In the genomic region with DNA sequence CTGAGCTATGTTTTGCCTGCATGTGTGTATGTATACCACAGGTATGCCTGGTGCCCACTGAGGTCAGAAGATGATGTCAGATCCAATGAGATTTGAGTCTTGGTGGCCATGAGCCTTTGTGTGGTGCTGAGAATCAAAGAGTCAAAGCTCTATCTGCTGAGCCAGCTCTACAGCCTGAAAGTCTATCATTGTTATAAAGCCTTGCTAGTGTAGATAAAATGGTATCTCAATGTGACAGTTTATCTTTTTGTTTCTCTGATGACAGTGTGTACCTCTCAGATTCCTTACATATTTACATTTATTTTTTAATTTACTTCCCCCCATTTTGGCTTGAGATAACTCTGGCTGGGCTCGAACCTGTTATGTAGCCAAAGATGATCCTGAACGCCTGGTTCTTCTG, we compare ENCODE assay signal across 23 mouse cellular contexts. TPM values are rescaled to one million over a fixed set of nuclear protein-coding genes. Genes with fewer than 3 reads are reported as not detected.
DNase-seq lines count a peak whose midpoint lies in the region; ATAC-seq and TF ChIP-seq lines count a peak whose summit lies in the region.
"Had no signal": no experiment of that assay in that cellular context is flagged by ENCODE, and none has a peak within 500 bp of the region (broad histone marks: within the 10 kb centered on the region; RNA-seq: fewer than 3 reads in every experiment).

No protein-coding gene starts in this region.

- WGBS in liver, embryonic 14.5 days (ENCODE audit: insufficient replicate concordance): 39% methylated on average over 2 of the region's 2 CpGs
- 63% methylated on average over 2 of the region's 2 CpGs for WGBS in liver, embryonic 11.5 days
- WGBS in macrophage (ENCODE audit: missing documents): 86% methylated on average over 2 of the region's 2 CpGs

- no peak overlapping the region for H3K4me3 ChIP-seq in liver, embryonic 14.5 days (ENCODE audit: insufficient read depth in 1 of 2, low read depth in 2 of 2, low read length in 2 of 2)
- H3K4me3 ChIP-seq in liver, embryonic 11.5 days (ENCODE audit: low read depth, low read length): no peak overlapping the region
- H3K4me3 ChIP-seq in MEL (ENCODE audit: control insufficient read depth in 1 of 2, insufficient read depth in 1 of 2, low read depth in 2 of 2, low read length in 2 of 2): no peak overlapping the region
- no peak overlapping the region for H3K4me3 ChIP-seq in macrophage (ENCODE audit: inconsistent target)
- H3K4me3 ChIP-seq: embryonic facial prominence, embryonic 13.5 days; embryonic facial prominence, embryonic 15.5 days; erythroblast, embryonic 14.5 days; forebrain, embryonic 10.5 days; forebrain, embryonic 13.5 days; forebrain, embryonic 15.5 days had no signal

- H3K9ac ChIP-seq in liver, embryonic 14.5 days (replicated peaks): no peak overlapping the region
- no peak overlapping the region for H3K9ac ChIP-seq in liver, embryonic 11.5 days (ENCODE audit: low read depth, low read length)
- H3K9ac ChIP-seq in MEL (ENCODE audit: control insufficient read depth, low read depth, low read length, poor library complexity, severe bottlenecking): no peak overlapping the region
- H3K9ac ChIP-seq: embryonic facial prominence, embryonic 13.5 days; embryonic facial prominence, embryonic 15.5 days; forebrain, embryonic 13.5 days; forebrain, embryonic 15.5 days; forebrain, postnatal 0 days had no signal

- peak; percentile 57 for TF ChIP-seq EP300 in liver, embryonic 14.5 days (IDR thresholded peaks at IDR 0.05; ENCODE audit: low read depth)
- peak; percentile 80 to 92 for TF ChIP-seq EP300 in MEL (IDR thresholded peaks at IDR 0.05; ENCODE audit: low read depth in 1 of 2, low read length in 2 of 2)

- H3K9me3 ChIP-seq in liver, embryonic 14.5 days (ENCODE audit: control insufficient read depth, low read length): no peaks in the 10 kb centered on the region
- H3K9me3 ChIP-seq in liver, embryonic 11.5 days (ENCODE audit: control insufficient read depth, low read length): no peaks in the 10 kb centered on the region
- H3K9me3 ChIP-seq in MEL (replicated peaks; ENCODE audit: insufficient read depth, low read length): no peaks in the 10 kb centered on the region
- H3K9me3 ChIP-seq: embryonic facial prominence, embryonic 13.5 days; embryonic facial prominence, embryonic 15.5 days; forebrain, embryonic 10.5 days; forebrain, embryonic 13.5 days; forebrain, embryonic 15.5 days; G1E had no signal

- peaks cover 34 to 45% of the 10 kb centered on the region in 2 experiments for H3K4me1 ChIP-seq in liver, embryonic 14.5 days (replicated peaks; ENCODE audit: control insufficient read depth in 2 of 2, insufficient read depth in 2 of 2, low read length in 1 of 2)
- H3K4me1 ChIP-seq in liver, embryonic 11.5 days (replicated peaks; ENCODE audit: control insufficient read depth, insufficient read depth, low read length): peaks cover 37% of the 10 kb centered on the region
- peaks cover 37 to 55% of the 10 kb centered on the region in 2 experiments for H3K4me1 ChIP-seq in MEL (ENCODE audit: control insufficient read depth in 1 of 2, insufficient read depth in 2 of 2, low read length in 2 of 2)

- H3K79me2 ChIP-seq in MEL (ENCODE audit: control insufficient read depth, insufficient read depth, low read length, poor library complexity) (peaks cover 5% of the 10 kb centered on the region; the same call in 1 of the 2 replicates), macrophage (ENCODE audit: inconsistent target) (peaks cover 10% of the 10 kb centered on the region)

- no peak overlapping the region for H3K27ac ChIP-seq in liver, embryonic 14.5 days
- no peak overlapping the region for H3K27ac ChIP-seq in liver, embryonic 11.5 days (ENCODE audit: low read depth, low read length)
- H3K27ac ChIP-seq in MEL (ENCODE audit: control insufficient read depth, low read depth, low read length) (peak overlapping the region; percentile 22), macrophage (peak overlapping the region; percentile 79)
- H3K27ac ChIP-seq: embryonic facial prominence, embryonic 13.5 days; embryonic facial prominence, embryonic 15.5 days; forebrain, embryonic 10.5 days; forebrain, embryonic 13.5 days; forebrain, embryonic 15.5 days had no signal

- no peak for TF ChIP-seq CTCF in liver, embryonic 14.5 days (IDR thresholded peaks at IDR 0.05; ENCODE audit: low read depth)
- no peak for TF ChIP-seq CTCF in MEL (IDR thresholded peaks at IDR 0.05 in 2 of 3, conservative IDR thresholded peaks at IDR 0.05 in 1 of 3; ENCODE audit: control insufficient read depth in 1 of 3, insufficient read depth in 1 of 3, low read depth in 2 of 3, low read length in 3 of 3, poor library complexity in 1 of 3, severe bottlenecking in 1 of 3)

- no peaks in the 10 kb centered on the region for H3K36me3 ChIP-seq in liver, embryonic 14.5 days (replicated peaks; ENCODE audit: control insufficient read depth, insufficient read depth, low read depth)
- H3K36me3 ChIP-seq in liver, embryonic 11.5 days (ENCODE audit: control insufficient read depth, insufficient read depth, low read length): no peaks in the 10 kb centered on the region
- peaks cover 0 to 64% of the 10 kb centered on the region in 2 experiments; a peak in 2 of 4 replicates for H3K36me3 ChIP-seq in MEL (ENCODE audit: control insufficient read depth in 1 of 2, insufficient read depth in 2 of 2, low read length in 2 of 2)
- H3K36me3 ChIP-seq in macrophage (ENCODE audit: inconsistent target): no peaks in the 10 kb centered on the region
- H3K36me3 ChIP-seq: embryonic facial prominence, embryonic 13.5 days; embryonic facial prominence, embryonic 15.5 days; forebrain, embryonic 10.5 days; forebrain, embryonic 15.5 days; G1E had no signal

- ATAC-seq in liver, embryonic 14.5 days (ENCODE audit: insufficient read depth): no peak
- ATAC-seq in liver, embryonic 11.5 days (replicated peaks; ENCODE audit: low FRiP score): no peak
- ATAC-seq: CD4-positive, CD25-positive, alpha-beta regulatory T cell, adult 4 months; forebrain, embryonic 13.5 days; forebrain, embryonic 15.5 days; forebrain, postnatal 0 days had no signal

- DNase-seq in liver, embryonic 14.5 days (ENCODE audit: low read depth in 3 of 3, low spot score in 3 of 3): no peak
- DNase-seq in liver, embryonic 11.5 days (ENCODE audit: low spot score): no peak
- peak; percentile 47 for DNase-seq in MEL (ENCODE audit: low read depth, low spot score)
- no peak for DNase-seq in layer of hippocampus, postnatal 14 days (ENCODE audit: low spot score in 2 of 2)
- DNase-seq: adrenal gland, adult 2 months; adrenal gland, postnatal 10 days; adrenal gland, postnatal 25 days; B cell, adult 2 months; cerebellum, adult 11-12 months; cerebellum, adult 2 months; cerebellum, adult 9-10 months; cerebellum, postnatal 10 days; cerebellum, postnatal 25 days; forebrain, postnatal 0 days had no signal

- no peak for TF ChIP-seq POLR2A in MEL (IDR thresholded peaks at IDR 0.05; ENCODE audit: control insufficient read depth in 1 of 2, insufficient read depth in 1 of 2, low read depth in 1 of 2, low read length in 2 of 2, poor library complexity in 1 of 2)

- no peak for TF ChIP-seq RAD21 in MEL (IDR thresholded peaks at IDR 0.05; ENCODE audit: low read depth, low read length)

- no peak overlapping the region for H3K4me2 ChIP-seq in liver, embryonic 14.5 days (ENCODE audit: low read depth)
- no peak overlapping the region for H3K4me2 ChIP-seq in liver, embryonic 11.5 days
- H3K4me2 ChIP-seq: embryonic facial prominence, embryonic 13.5 days; embryonic facial prominence, embryonic 15.5 days; forebrain, embryonic 13.5 days; forebrain, embryonic 15.5 days had no signal

- H3K27me3 ChIP-seq in liver, embryonic 14.5 days (ENCODE audit: control insufficient read depth, insufficient read depth, low read length): no peaks in the 10 kb centered on the region
- H3K27me3 ChIP-seq in liver, embryonic 11.5 days (replicated peaks; ENCODE audit: control insufficient read depth, insufficient read depth, low read length): no peaks in the 10 kb centered on the region
- no peaks in the 10 kb centered on the region for H3K27me3 ChIP-seq in MEL (ENCODE audit: control insufficient read depth in 1 of 2, insufficient read depth in 2 of 2, low read length in 2 of 2)
- H3K27me3 ChIP-seq: embryonic facial prominence, embryonic 13.5 days; embryonic facial prominence, embryonic 15.5 days; forebrain, embryonic 15.5 days had no signal

TF ChIP-seq in MEL, 35 proteins besides CTCF, POLR2A, EP300 and RAD21 (continues in another document):
- TF ChIP-seq USF2 (IDR thresholded peaks at IDR 0.05; ENCODE audit: borderline replicate concordance in 1 of 2, insufficient read depth in 1 of 2, low read depth in 1 of 2, low read length in 2 of 2): no peak
- no peak for TF ChIP-seq TBP (IDR thresholded peaks at IDR 0.05; ENCODE audit: low read depth, low read length)
- peak; percentile 49 for TF ChIP-seq TAL1 (IDR thresholded peaks at IDR 0.05; ENCODE audit: low read length)

RNA-seq across cellular contexts. Expression of a gene that starts 3.8 kb away (rescaled TPM):
- polyA plus RNA-seq in liver, embryonic 14.5 days (2012; rRNA removed): 10.3 and 12.2 TPM in 2 replicates
- polyA plus RNA-seq in liver, embryonic 14.5 days (2014; fragmentation: Nextera tagmentation; extraction: Ambion mirVana): 19.9 and 20.7 TPM in 2 replicates
- polyA plus RNA-seq in liver, embryonic 11.5 days (2014; fragmentation: Nextera tagmentation; extraction: Ambion mirVana): 27.1 and 30.2 TPM in 2 replicates
- 14.7 and 15.2 TPM in 2 replicates for total RNA-seq in MEL (2012; rRNA removed)
- 10 to 100 TPM in 1 of 2 experiments, not detected in 1; 30.9 TPM for polyA plus RNA-seq in MEL (2012; ENCODE audit: insufficient read depth in 1 of 2, insufficient read length in 2 of 2, low read depth in 1 of 2, low replicate concordance in 2 of 2, missing spikeins in 1 of 2)
- total RNA-seq in macrophage (2018; cell fraction: chromatin; rRNA removed): 1,000 to 10,000 TPM in 5 of 26 experiments, 100 to 1,000 TPM in 21; 271 to 1,208 (median 683) TPM
- total RNA-seq in macrophage (2018; cell fraction: cytosol; rRNA removed): 100 to 1,000 TPM; 257 to 838 (median 484) TPM
- total RNA-seq in macrophage (2018; cell fraction: nucleus; rRNA removed): 1,000 to 10,000 TPM in 10 of 26 experiments, 100 to 1,000 TPM in 16; 418 to 1,412 (median 857) TPM
- polyA plus RNA-seq in macrophage (2018): 203 to 517 TPM (median 444 TPM) in 3 replicates
- total RNA-seq in layer of hippocampus, postnatal 14 days (2021): 10 to 100 TPM; 11.0 to 11.4 TPM

RNA-seq across cellular contexts. Expression of a gene that starts 59.9 kb away (rescaled TPM):
- 0.83 and 1.7 TPM in 2 replicates for polyA plus RNA-seq in liver, embryonic 14.5 days (2012; rRNA removed)
- 0.83 and 0.99 TPM in 2 replicates for polyA plus RNA-seq in liver, embryonic 14.5 days (2014; fragmentation: Nextera tagmentation; extraction: Ambion mirVana)
- polyA plus RNA-seq in liver, embryonic 11.5 days (2014; fragmentation: Nextera tagmentation; extraction: Ambion mirVana): 0.47 and 1.3 TPM in 2 replicates
- 25.3 and 29.3 TPM in 2 replicates for total RNA-seq in MEL (2012; rRNA removed)
- polyA plus RNA-seq in MEL (2012; ENCODE audit: insufficient read depth in 1 of 2, insufficient read length in 2 of 2, low read depth in 1 of 2, low replicate concordance in 2 of 2, missing spikeins in 1 of 2) (100 to 1,000 TPM in 1 of 2 experiments, 10 to 100 TPM in 1; 40.8 to 254 TPM), macrophage (2018) (38.1 to 80.9 TPM (median 46.6 TPM) in 3 replicates)
- 100 to 1,000 TPM in 17 of 26 experiments, 10 to 100 TPM in 9; 73.4 to 206 (median 130) TPM for total RNA-seq in macrophage (2018; cell fraction: chromatin; rRNA removed)
- total RNA-seq in macrophage (2018; cell fraction: cytosol; rRNA removed): 10 to 100 TPM; 32.7 to 82.9 (median 53.9) TPM
- 100 to 1,000 TPM in 18 of 26 experiments, 10 to 100 TPM in 8; 59.7 to 190 (median 119) TPM for total RNA-seq in macrophage (2018; cell fraction: nucleus; rRNA removed)
- 1 to 10 TPM; 7.8 TPM for total RNA-seq in layer of hippocampus, postnatal 14 days (2021)
- polyA plus RNA-seq: erythroblast, embryonic 14.5 days had no signal

Comparison
In these comparisons a context has a peak if more than half of its experiments do, and no peak if none do; other contexts are left out.
1. H3K27ac ChIP-seq: peak in MEL (single experiment) and macrophage (single experiment); none in liver, embryonic 14.5 days (single experiment) and liver, embryonic 11.5 days (single experiment).
2. RNA of a gene that starts 59.9 kb away (polyA plus RNA-seq): 40.8 to 254 TPM in MEL and 38.1 to 80.9 TPM in macrophage; 0.83 to 1.7 TPM in liver, embryonic 14.5 days and 0.47 to 1.3 TPM in liver, embryonic 11.5 days; every median in the first group is over 10 times any median in the second.